26 mouse cellular contexts compared by ENCODE assay signal in the genomic region with DNA sequence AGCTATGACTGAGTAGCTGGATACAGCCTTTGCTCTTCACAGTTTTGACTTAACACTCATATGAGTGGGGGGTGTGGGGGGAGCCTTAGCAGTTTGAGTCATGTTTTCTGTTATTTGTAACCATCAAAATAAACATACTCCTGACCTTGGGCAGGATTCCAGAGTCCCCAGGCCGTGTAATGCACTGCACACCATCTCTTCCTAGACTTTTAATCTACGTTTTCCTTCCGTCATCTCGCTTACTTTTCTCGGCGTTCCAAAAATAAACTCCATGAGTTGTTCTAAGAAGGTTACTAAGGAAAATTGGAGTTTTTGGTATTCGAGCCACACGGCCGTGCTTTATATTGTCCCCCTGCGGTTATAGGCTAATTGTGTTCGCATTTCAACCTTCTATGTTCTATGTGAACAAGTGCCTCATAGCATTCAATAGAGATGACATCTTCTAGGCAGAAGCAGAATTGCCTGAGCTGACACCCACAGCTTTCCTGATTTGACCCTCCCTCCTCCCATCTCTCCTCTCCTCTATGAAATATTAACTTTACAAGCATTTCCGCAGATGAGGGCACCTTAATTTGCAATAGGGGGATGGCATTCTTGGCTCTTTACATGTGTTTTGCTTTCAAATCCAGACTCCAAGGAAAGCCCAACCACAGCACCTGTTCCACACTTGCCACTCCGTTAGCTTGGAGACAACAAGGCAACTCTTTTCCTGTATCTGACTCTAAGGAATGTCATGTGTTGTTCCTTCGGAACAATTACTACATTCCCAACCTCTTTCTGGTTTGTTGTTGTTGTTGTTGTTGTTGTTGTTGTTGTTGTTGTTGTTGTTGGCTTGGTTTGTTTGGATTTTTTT.
A peak's percentile ranks its signal among the peaks of the same experiment; 100 is the strongest.
DNase-seq lines count a peak whose midpoint lies in the region; ATAC-seq lines count a peak whose summit lies in the region.
"Had no signal": no experiment of that assay in that cellular context is flagged by ENCODE, and none has a peak within 500 bp of the region (broad histone marks: within the 10 kb centered on the region; RNA-seq: fewer than 3 reads in every experiment).

No protein-coding gene starts in this region.

- no peak for DNase-seq in frontal cortex, postnatal 25 days (ENCODE audit: low spot score in 2 of 2)
- peak; percentile 6 to 10 for DNase-seq in kidney, postnatal 36 days
- no peak for DNase-seq in kidney, adult 18-20 months
- peak; percentile 12 for DNase-seq in NIH3T3 (ENCODE audit: low read depth)
- peak; percentile 41 for DNase-seq in brain, adult 2 months (ENCODE audit: low read depth, low spot score)
- DNase-seq: adrenal gland, adult 8-10 months; cerebellum, adult 18-20 months; forebrain, postnatal 0 days; gastrocnemius, postnatal 14 days; heart, postnatal 14 days; liver; retina, postnatal 1 day; right cerebral cortex, postnatal 14 days; thymus, postnatal 4 days had no signal

- no peaks in the 10 kb centered on the region for H3K9me3 ChIP-seq in midbrain, embryonic 15.5 days
- H3K9me3 ChIP-seq: embryonic facial prominence, embryonic 15.5 days; forebrain, embryonic 12.5 days; hindbrain, embryonic 10.5 days; hindbrain, embryonic 15.5 days; liver, embryonic 15.5 days; megakaryocyte, embryonic 14.5 days; midbrain, embryonic 12.5 days had no signal

- ATAC-seq in frontal cortex, adult (ENCODE audit: low TSS enrichment) = peak; percentile 55; the same call in 1 of the 2 replicates
- no peak for ATAC-seq in midbrain, embryonic 15.5 days (replicated peaks)
- ATAC-seq: activated CD4-positive, CD25-positive, alpha-beta regulatory T cell, adult 4 months; CD4-positive, CD25-positive, alpha-beta regulatory T cell, adult 4 months; forebrain, postnatal 0 days; inflammation-experienced regulatory T-cells, adult 6 months had no signal

- H3K27ac ChIP-seq in midbrain, embryonic 15.5 days = no peak overlapping the region
- H3K27ac ChIP-seq: embryonic facial prominence, embryonic 15.5 days; forebrain, embryonic 12.5 days; hindbrain, embryonic 10.5 days; hindbrain, embryonic 15.5 days; liver, embryonic 15.5 days; midbrain, embryonic 12.5 days had no signal

- H3K4me3 ChIP-seq in midbrain, embryonic 15.5 days = no peak overlapping the region
- H3K4me3 ChIP-seq: embryonic facial prominence, embryonic 15.5 days; forebrain, embryonic 12.5 days; hindbrain, embryonic 10.5 days; hindbrain, embryonic 15.5 days; liver, embryonic 15.5 days; megakaryocyte, embryonic 14.5 days; midbrain, embryonic 12.5 days had no signal

- no peaks in the 10 kb centered on the region for H3K36me3 ChIP-seq in midbrain, embryonic 15.5 days (replicated peaks)
- H3K36me3 ChIP-seq: embryonic facial prominence, embryonic 15.5 days; forebrain, embryonic 12.5 days; hindbrain, embryonic 10.5 days; hindbrain, embryonic 15.5 days; liver, embryonic 15.5 days; midbrain, embryonic 12.5 days had no signal

- no peak overlapping the region for H3K4me2 ChIP-seq in midbrain, embryonic 15.5 days
- H3K4me2 ChIP-seq: embryonic facial prominence, embryonic 15.5 days; forebrain, embryonic 12.5 days; hindbrain, embryonic 15.5 days; liver, embryonic 15.5 days; midbrain, embryonic 12.5 days had no signal

- H3K4me1 ChIP-seq in midbrain, embryonic 15.5 days = no peaks in the 10 kb centered on the region
- H3K4me1 ChIP-seq: embryonic facial prominence, embryonic 15.5 days; forebrain, embryonic 12.5 days; hindbrain, embryonic 10.5 days; hindbrain, embryonic 15.5 days; liver, embryonic 15.5 days; megakaryocyte, embryonic 14.5 days; midbrain, embryonic 12.5 days had no signal

- 85% methylated on average over 14 of the region's 14 CpGs for WGBS in midbrain, embryonic 15.5 days

- no peak overlapping the region for H3K9ac ChIP-seq in midbrain, embryonic 15.5 days
- H3K9ac ChIP-seq: embryonic facial prominence, embryonic 15.5 days; forebrain, embryonic 12.5 days; forebrain, postnatal 0 days; hindbrain, embryonic 15.5 days; liver, embryonic 15.5 days; midbrain, embryonic 12.5 days had no signal

- no peaks in the 10 kb centered on the region for H3K27me3 ChIP-seq in midbrain, embryonic 15.5 days (replicated peaks)
- H3K27me3 ChIP-seq: embryonic facial prominence, embryonic 15.5 days; forebrain, embryonic 12.5 days; hindbrain, embryonic 15.5 days; megakaryocyte, embryonic 14.5 days; midbrain, embryonic 12.5 days had no signal

Comparison
In these comparisons a context has a peak if more than half of its experiments do, and no peak if none do; other contexts are left out.
1. DNase-seq: peak in kidney, postnatal 36 days (2 of 2), NIH3T3 (single experiment) and brain, adult 2 months (single experiment); none in frontal cortex, postnatal 25 days (0 of 2) and kidney, adult 18-20 months (single experiment).